Mouse (Mus musculus) cerebellum, adult 9-10 months (tissue): ENCODE results near the gene Olfr1107.

Experiments
- DNase-seq: peaks from one replicate; pipeline ENCODE4 v3.0.0; 2022

The Olfr1107 gene

DNA sequence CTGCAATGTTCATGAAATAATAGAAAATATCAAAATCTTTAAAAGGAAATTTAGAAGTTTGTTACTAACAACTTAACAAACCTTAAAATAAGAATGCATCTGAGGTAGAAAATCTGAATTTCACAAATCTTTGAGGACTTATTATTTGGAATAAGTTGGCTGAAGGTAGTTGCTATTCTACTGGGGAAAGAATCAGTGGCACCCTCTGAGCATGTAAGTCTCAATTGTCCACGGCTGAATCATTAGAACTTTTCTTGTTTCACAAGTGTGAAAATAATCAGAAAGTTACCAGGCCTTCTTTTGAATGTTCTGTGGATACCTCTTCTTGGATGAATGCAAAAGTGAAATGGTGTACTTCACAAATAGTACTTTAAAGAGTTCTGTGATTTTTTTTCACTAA, at the start of gene Olfr1107:
TSS of gene Olfr1107 (minus strand) at position 101 of the 400 bp plus-strand sequence.
- no peak for DNase-seq

DNA sequence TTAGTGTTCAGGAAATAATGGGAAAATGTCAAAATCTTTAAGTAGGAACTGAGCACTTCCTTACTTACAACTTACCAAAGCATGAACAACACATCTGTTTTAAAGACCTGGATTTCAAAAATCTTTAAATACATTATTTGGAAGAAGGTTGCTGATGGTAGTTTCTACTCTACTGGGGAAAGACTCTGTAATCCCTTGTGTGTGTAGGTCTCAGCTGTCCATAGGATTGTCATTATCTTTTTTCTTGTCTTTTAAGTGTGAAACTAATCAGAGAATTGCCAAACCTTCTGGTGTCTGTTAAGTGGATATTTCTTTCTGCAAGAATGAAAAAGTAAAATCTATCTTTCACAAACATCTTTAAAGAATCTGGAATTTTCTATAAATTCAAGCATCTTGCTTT, 38.9 kb upstream of the Olfr1107 start, which contains the start of gene Olfr259:
TSS of gene Olfr259 (minus strand) at position 101 of the 400 bp plus-strand sequence.
- no peak for DNase-seq

DNA sequence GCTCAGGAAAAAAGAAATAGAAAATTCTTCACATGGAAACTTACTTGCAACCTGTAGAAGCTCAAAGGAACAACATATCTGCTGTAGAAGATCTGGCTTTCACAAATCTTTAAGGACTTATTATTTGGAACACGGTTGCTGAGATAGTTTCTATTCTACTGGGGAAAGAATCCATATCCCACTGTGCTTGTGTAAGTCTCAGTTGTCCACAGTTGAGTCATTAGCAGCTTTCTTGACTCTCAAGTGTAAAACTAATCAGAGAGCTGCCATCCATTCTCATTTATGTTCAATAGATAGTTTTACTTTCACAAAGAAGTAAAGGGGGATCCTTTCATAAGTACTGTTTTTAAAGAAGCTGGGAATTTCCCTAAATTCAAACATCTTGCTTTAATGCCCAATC, 20.3 kb upstream of the Olfr1107 start, which contains the start of gene Olfr1109:
TSS of gene Olfr1109 (minus strand) at position 101 of the 400 bp plus-strand sequence.
- DNase-seq, result no peak

DNA sequence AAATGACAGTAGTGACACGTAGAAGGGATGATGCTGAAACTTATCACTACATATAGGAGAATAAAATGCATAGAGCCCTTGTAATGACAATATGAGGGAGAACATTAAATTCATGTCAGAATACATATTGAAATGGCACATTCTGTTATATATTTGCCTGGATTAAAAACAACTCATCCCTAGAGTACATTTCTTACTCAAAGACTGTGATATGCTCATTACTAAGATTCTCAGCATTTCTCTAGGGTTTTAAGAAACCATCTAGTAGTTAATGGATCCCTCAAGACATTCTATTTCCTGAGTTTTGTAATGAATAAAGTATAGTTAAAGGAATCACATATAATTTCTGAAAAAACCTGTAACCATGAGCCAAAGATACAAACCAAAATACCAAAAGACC, 23.4 kb downstream of the Olfr1107 start, which contains the start of gene Olfr1106:
TSS of gene Olfr1106 (minus strand) at position 101 of the 400 bp plus-strand sequence.
- no peak for DNase-seq

DNA sequence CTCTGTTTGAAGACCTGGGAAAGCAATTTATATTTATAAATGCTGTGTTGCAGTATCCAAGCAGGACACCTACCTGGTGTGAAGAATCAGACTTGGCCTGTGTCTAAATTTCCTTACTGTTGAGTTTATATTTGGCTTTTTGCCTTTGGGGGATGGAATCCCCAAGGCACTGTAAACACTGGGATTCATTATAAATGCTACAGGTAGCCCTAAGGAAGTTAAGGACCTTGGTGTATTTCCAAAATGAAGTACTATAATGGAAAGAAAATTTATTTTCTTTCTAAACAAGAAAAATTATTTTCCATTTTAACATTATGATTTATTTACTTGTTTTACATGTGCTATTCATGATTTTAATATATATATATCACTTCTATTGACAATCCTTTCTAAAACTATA, 39.2 kb downstream of the Olfr1107 start, which contains the start of gene Olfr1105:
TSS of gene Olfr1105 (minus strand) at position 101 of the 400 bp plus-strand sequence.
- DNase-seq, result no peak

DNA sequence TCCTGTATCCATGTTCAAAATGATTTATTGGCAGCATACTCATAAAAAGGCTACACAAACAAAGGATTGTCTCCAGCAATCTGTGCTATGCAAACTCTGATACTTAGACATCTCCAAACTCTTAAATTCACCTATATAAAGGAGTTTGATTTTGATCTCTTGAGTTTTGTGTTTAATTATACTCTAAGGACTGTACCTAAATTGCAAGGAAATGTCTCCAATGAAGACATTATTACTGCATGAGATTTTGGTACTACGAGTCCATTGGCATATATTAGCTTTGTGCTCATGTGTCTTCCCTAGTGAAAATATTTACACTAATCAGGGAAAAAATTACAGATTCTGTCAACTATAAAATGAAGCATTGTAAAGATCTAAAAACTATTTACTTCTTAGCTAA, 48.6 kb downstream of the Olfr1107 start, which contains the start of gene Olfr1104:
TSS of gene Olfr1104 (minus strand) at position 101 of the 400 bp plus-strand sequence.
- no peak for DNase-seq
